Mouse (Mus musculus): ENCODE data around the gene Gm49352. TPM values are rescaled to one million over a fixed set of nuclear protein-coding genes. Genes with fewer than 3 reads are reported as not detected.
"Not testable (repeated sequence)": the region's sequence is repeated elsewhere in the genome, so short reads cannot be mapped to it uniquely, and the experiment has no call there.

Gene Gm49352
- not detected in 2 replicates for polyA plus RNA-seq (2012)

GRCm38 (mm10) chr13:61568074-61568473 is at the start of gene Gm49352:
TSS of gene Gm49352 (minus strand) at chr13:61568174.
- not testable (repeated sequence) for TF ChIP-seq GATA1 (IDR thresholded peaks at IDR 0.05; ENCODE audit: low read length)

- TF ChIP-seq GATA1 (IDR thresholded peaks at IDR 0.05; ENCODE audit: low read length) = no peak
These were observed 2.1 kb upstream of the Gm49352 start, which contains the start of gene Cts3 for GRCm38 (mm10) chr13:61570027-61570426. TSS of gene Cts3 (minus strand) at chr13:61570127.

GRCm38 (mm10) chr13:61541631-61542030 is 26.3 kb downstream of the Gm49352 start, which contains the start of gene Ctsm:
TSS of gene Ctsm (minus strand) at chr13:61541839.
- no peak for TF ChIP-seq GATA1 (IDR thresholded peaks at IDR 0.05; ENCODE audit: low read length)

Other genes starting within 250 kb of the Gm49352 start
- gene Cts7, start 210.0 kb downstream of the Gm49352 start, polyA plus RNA-seq (2012) = not detected in 2 replicates
- gene Ctsm, start 26.3 kb downstream of the Gm49352 start, polyA plus RNA-seq (2012) = not detected in 2 replicates
- gene Cts3, start 2.0 kb upstream of the Gm49352 start, polyA plus RNA-seq (2012) = not detected in 2 replicates